Mouse (Mus musculus) kidney, adult 9 months (tissue): ENCODE data around the gene Foxd4.

Source experiments
- DNase-seq: peaks from one replicate; pipeline ENCODE4 v3.0.0; 2022

The Foxd4 gene

GRCm38 (mm10) chr19:24873873-24874272, 27.1 kb downstream of the Foxd4 start:
- DNase-seq = no peak

GRCm38 (mm10) chr19:24871037-24871635, 29.9 kb downstream of the Foxd4 start:
- DNase-seq = peak; percentile 60

- DNase-seq = no peak
Measured at GRCm38 (mm10) chr19:24865436-24865835, 35.6 kb downstream of the Foxd4 start.

- peak; percentile 11 for DNase-seq
Measured at GRCm38 (mm10) chr19:24861612-24862451, 39.2 kb downstream of the Foxd4 start, which contains the start of gene Pgm5. Pgm5 (minus strand) TSS chr19:24861855.

GRCm38 (mm10) chr19:24861276-24861611, 39.8 kb downstream of the Foxd4 start:
- no peak for DNase-seq

GRCm38 (mm10) chr19:24851456-24852315, 49.3 kb downstream of the Foxd4 start:
- DNase-seq = no peak
